Mouse (Mus musculus) thymus, postnatal 4 days (tissue): ENCODE data around the gene Nbas.

Experiments
- DNase-seq: peaks from one replicate; pipeline ENCODE4 v3.0.0; 2021

Gene Nbas

DNA sequence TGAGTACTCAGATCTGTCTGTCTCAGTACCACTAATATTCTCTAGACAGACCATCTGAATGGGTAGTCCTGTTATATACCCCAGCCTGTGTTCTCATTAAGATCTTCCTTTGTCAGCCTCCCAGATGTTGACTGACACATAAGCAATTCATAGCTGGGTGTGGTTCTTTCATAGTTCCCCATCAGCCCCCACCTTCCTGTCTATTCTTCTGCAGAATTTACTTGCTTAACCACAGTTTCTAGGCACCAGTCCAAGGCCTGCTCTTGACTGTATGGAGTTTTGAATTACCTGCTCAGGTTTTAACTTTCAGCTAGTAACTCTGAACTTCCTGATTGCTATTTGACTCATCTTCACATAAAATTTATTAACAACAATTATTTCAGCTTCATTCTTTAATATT, 141.3 kb downstream of the Nbas start:
- no peak for DNase-seq

DNA sequence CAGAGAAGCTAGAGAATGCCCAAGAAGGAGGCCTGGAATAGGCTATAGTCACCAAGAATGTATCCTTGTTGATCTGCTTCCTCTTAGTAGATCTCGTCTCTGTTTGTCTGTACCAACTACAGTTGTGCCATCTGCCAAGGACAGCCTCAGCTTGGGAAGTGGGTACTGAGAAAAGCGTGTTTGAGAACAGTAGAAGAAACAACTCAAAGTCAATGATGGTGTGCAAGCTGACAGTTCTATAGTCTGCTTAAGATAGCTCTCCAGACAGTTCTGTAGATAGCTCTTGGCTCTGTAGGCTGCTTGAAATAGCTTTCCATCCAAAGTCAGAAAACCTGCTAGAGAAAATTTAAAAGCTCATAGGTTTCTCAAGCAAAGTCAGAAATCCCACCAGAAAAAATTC, 149.7 kb downstream of the Nbas start:
- no peak for DNase-seq

DNA sequence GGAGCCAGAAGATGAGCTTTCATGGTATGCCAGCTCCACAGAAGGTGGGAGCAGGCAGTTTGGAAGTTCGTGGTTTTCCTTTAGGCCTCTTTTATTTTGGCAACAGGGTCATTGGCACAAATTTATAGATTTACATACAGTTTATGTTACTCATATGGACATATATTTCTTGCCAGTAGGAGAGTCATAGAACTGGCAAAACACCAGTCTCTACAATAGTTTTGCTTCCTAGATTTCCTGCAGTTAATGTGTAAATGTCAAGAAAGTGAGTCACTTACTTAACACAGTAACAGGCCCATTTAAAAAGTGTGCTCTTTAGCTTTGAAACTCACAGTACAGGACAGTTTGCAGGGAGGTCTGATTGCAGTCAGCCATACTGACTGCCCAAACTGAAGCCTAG, 161.3 kb downstream of the Nbas start:
- no peak for DNase-seq

DNA sequence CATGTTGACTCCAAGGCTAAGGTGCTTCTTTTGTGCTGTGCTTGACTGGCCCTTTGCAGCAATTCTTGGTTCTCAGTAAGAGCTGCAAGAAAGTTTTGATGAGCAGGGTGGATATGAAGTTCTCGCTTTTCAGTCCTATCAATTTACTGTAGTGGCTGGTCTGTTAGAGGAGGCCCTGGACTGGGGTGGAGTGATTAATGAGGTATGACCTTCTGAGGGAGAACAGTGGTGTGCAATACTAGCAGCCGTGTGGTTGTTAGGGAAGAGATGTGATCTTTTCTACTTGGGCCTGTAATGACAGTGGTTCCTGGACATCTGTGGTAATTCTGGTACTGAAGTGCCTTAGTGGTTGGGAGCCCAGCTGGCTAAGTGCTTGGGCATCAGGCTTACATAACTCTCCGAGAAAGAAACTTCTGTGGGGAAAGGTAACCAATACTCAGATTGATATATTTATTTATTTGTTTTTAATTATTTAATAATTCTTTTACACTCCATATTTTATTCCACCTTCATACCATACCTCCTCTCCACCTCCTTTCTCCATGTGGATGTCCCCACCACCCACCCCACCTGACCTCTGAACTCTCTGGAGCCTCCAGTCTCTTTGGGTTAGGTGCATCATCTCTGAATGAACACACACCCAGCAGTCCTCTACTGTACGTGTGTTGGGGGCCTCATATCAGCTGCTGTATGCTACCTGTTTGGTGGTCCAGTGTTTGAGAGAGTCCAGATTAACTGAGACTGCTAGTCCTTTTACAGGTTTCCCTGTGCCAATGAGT, 175.9 kb downstream of the Nbas start:
- DNase-seq, result no peak

GRCm38 (mm10) chr12:13445486-13446065, 176.6 kb downstream of the Nbas start:
- no peak for DNase-seq

DNA sequence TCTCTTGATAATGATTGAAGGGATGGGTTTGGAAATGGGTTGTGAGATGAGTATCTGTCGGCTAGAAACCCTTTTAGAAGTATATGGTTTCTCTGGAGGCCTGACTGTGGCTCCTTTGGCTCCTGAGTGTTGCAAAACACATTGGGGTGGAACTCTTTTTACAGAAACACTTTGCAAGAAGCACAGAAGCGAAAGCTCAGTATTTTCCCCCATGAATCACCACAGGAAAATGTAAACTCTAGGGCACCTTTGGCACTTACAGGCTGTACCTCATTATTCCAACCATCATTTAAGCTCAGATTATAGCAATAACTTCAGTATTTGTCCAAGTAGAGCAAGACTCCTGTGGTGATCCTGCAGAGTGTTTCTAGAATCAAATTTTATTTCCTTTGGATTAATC, 180.0 kb downstream of the Nbas start:
- DNase-seq, result no peak

GRCm38 (mm10) chr12:13452050-13452449, 183.1 kb downstream of the Nbas start:
- no peak for DNase-seq

DNA sequence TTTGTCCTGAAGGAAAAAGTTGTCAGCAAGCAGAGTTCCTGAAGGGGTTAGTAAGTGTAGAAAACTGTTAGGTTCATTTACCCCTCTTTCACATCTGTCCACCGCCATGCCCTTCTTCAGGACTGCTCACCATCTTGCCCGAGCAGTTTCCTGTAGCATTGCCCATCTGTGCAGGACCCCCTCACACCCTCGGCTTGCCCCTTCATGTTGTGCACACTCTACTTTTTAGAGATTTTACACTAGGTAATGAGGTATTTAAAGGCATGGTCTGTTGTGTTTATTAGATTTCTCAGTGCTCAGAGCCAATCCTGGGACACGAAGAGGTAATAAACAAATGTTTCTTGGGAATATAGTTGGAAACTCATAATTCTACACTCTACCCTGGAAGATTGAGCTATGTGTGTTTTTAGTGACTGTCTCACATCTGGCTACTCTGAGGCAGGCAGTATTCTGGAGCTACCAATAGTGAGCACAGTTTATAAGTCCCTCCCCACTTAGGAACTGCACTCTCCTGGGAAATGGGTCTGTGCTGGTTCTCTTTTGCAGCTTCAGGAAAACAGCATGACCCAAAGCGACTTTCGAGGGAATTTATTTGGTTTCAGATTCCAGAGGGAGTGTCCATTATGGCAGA, 191.4 kb downstream of the Nbas start:
- no peak for DNase-seq

DNA sequence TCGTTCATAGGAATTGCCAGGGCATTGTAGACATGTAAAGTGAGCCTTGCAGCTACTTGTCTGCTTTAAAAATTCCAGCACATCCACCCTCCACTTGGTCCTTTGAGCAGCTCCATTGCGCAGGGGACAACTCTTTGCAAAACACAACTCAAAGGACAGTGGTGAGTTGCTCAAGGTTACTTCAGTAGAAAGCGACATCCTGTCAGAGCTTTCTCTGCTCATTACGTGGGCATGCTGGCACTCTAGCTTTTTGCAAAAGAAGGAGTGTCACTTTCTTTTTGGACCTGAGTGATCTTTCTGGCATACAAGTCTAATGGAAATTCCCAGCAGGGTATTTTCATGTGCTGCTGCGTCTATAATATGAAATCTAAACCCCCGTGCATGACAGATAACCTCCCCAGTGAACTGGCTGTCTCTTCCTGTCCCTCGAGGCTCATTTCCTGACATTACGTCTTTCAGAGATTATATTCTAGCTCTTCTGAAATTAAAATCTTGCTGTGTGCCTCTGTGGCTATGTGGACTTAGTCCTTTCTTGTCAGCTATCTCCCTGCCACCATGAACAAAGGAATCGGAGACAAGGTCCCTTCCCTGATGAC, 192.7 kb downstream of the Nbas start:
- no peak for DNase-seq

GRCm38 (mm10) chr12:13462397-13462796, 193.5 kb downstream of the Nbas start:
- DNase-seq, result no peak

DNA sequence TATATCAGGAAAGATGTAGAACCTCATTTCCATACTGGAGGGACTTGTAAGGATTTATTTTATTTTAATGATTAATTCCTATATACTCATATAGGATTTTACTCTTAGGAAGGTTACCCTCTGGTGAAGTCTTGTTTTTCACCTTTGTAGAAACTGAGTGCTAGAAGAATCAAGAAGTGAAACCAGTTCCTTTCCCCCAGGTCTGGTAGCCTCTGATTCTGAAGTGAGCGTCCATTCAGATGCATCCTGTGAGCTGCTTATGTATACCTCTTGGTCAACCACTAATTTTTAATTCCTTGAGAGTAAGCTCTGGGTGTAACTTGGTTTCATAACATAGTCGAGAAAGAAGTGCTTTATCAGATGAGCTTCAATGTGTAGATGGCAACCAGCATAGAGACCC, 196.6 kb downstream of the Nbas start:
- no peak for DNase-seq

DNA sequence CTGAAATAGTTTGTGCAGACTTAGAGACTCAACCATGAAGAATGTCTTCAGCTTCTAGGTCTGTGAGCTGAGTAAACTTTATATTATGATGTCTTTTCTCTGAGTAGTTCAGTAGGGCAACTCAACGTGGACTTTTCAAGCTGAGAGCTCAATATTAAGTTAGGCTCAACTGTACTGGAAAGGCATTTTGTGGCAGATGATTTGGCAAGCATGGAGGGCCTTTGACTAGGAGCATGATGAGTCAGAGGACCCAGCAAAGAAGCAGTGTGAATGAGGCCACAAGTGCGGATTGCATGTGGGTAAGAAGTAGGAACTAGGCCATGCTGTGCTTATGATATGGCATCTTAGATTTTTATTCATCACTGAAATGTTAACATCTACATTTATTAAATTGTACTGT, 205.9 kb downstream of the Nbas start:
- no peak for DNase-seq

GRCm38 (mm10) chr12:13479163-13479562, 210.2 kb downstream of the Nbas start:
- no peak for DNase-seq

DNA sequence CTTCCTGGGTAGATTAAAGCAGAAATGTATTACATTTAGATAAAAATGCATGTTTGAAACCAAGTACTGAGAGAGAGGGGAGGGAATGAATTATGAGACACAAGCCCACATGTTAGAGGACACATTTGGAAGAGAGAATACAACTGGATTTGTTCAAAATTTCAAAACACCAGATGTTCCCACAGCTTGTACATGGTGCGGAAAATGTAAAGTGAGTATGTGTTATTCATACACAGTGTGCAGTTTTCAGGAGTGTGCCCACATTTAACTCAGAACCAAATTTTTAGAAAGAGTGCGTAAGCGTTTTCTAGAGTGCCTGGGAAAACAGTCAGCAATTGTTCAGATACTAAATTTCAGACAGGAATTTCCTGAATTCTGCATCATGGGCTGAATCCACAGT, 217.3 kb downstream of the Nbas start:
- DNase-seq, result no peak

DNA sequence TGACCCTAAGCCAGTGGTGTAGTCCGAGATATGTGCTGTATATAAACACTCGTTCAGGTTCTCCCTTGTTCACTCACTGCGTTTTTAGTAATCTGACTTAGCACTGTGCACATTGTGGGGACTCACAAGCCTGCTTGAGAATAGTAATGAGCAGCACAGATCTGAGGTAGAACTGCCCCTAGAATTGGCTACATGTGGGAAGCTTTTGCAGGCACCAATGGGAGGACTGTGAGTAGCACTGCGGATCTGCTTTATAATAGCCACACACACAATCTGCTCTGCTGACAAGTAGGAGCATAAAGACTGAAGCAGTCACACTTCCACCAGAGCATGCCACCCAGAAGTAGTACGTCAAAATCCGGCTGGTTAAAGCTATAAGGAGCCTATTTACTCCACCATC, 228.3 kb downstream of the Nbas start:
- no peak for DNase-seq

DNA sequence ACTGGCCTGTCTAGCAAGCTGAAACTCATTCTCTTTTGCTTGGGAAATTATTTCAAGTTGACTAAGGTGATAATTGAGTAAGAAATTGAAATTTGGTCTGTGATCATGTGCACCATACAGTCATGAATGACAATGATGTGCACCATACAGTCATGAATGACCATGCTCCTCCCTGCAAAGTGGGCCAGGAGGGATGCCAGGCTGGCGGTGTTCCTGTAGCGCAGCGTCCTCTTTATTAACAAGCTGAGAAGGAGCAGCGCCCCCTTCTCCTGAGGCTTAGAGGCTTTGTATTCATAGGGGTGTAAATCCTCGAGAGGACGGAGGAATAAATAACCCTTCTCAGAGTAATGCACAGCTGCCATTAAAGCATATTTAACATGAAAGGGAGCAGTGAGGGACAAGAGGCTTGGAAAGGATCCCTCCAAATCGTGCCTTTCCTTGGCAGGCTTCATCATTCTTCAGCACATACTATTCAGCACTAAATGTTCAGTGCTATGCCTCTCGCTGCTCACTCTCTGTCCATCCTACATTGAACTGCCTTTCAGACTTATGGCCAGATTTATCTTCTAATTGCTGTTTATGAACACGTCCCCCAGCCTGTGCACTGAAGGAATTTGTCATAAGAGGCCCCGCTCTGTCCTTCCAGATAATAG, 230.4 kb downstream of the Nbas start:
- DNase-seq, result no peak

DNA sequence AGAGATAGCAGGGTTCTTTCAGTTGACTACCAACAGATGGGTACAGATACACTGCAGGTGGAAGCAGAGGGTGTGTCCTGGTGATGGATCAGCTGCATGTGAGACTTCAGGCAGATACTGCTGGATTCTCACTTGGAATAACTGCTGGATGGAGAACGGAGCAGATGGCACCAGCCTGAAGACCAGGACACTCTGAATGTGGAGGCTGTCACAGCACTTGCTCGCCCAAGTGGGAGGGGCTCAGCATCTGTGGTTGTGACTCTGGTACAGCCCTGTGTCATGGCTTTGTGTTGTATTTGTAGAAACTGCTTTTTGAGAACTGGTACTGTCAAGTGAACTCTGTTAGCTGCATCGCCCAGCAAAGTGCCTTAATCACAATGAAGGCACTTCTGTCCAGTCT, 231.3 kb downstream of the Nbas start:
- DNase-seq, result no peak

- DNase-seq, result no peak
Observed at GRCm38 (mm10) chr12:13504771-13505444, 236.0 kb downstream of the Nbas start.

DNA sequence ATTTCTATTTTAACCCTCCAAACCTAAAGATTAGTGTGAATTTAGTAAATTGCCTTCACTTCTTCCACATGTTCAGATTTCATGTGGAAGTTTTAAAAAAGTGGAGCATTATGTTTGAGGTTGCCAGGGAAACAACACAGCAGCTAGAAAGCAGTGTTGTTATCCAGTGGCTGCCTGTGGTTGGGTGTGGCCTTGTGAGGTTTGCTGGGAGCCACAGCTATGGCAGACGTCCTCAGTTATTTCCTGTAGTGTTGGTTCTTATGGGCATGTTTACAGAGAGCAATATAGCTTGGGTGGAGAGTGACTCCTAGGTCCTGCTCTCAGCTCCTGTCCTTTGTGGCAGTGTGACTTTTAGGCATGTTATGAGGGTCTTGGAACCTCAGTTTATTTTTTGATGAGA, 249.1 kb downstream of the Nbas start:
- DNase-seq, result no peak

DNA sequence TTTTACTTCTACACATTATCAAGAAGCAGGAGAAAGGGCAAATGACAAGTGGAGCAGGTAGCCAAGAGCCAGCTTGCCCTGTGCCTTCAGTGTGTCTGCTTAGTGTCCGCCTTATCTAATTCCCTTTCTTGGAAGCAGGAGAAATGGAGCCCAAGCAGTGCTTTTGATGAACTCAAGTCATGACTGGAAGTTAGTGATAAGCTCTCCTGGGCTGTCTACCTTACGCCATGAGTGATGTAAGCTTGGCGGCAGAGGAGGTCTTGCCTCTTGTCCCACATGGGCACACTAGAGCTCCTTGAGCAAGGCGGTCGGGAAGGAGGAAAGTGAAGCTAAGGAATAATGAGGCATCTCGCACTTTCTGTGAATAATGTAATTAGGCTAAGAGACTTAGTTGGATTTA, 250.5 kb downstream of the Nbas start:
- no peak for DNase-seq

- DNase-seq, result peak; percentile 48
Observed at GRCm38 (mm10) chr12:13532731-13533365, 263.9 kb downstream of the Nbas start.

DNA sequence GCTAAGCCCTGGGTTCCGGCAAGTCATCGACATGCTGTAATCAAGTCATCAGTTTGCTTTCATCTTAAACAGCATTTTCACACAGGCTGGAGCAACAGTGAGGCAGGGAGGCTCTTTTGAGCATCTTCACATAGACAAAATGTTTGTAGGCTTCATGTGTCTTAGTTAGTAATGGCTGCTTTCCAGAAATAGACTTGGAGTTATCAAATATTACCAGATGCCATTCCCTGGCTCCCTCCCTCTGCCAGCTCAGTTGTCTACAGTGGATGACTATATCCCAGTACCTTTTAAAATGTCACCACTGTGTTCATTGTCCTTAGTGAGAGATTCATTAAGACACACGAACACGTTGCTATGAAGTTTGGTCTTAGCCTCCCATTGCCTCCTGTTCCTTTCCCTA, 270.2 kb downstream of the Nbas start:
- DNase-seq, result no peak
